Comparison of ENCODE assay signal across 8 mouse cellular contexts in genomic region chr13:97598507-97599431, GRCm38 (mm10).
DNase-seq lines count a peak whose midpoint lies in the region; ATAC-seq and TF ChIP-seq lines count a peak whose summit lies in the region.

No protein-coding gene starts in this region.

- H3K36me3 ChIP-seq in heart, embryonic 12.5 days: no peaks in the 10 kb centered on the region
- no peaks in the 10 kb centered on the region for H3K36me3 ChIP-seq in limb, embryonic 14.5 days (ENCODE audit: control insufficient read depth, insufficient read depth, low read length)

- no peaks in the 10 kb centered on the region for H3K27me3 ChIP-seq in heart, embryonic 12.5 days (replicated peaks)
- H3K27me3 ChIP-seq in limb, embryonic 14.5 days (ENCODE audit: control insufficient read depth, insufficient read depth, low read length): no peaks in the 10 kb centered on the region

- H3K4me2 ChIP-seq in heart, embryonic 12.5 days: no peak overlapping the region
- no peak overlapping the region for H3K4me2 ChIP-seq in limb, embryonic 14.5 days (replicated peaks; ENCODE audit: low read depth, low read length, severe bottlenecking)

- no peak overlapping the region for H3K27ac ChIP-seq in heart, embryonic 12.5 days (ENCODE audit: poor library complexity, severe bottlenecking)
- H3K27ac ChIP-seq in limb, embryonic 14.5 days (replicated peaks; ENCODE audit: low read depth, low read length): no peak overlapping the region

- no peak for ATAC-seq in heart, embryonic 12.5 days (ENCODE audit: insufficient number of reproducible peaks, low FRiP score)
- 0 out of 2 replicates have a peak, but pooled peaks have one; percentile 42 for ATAC-seq in limb, embryonic 14.5 days (ENCODE audit: low FRiP score, low read depth)

- TF ChIP-seq POLR2A in limb, embryonic 14.5 days (IDR thresholded peaks at IDR 0.05; ENCODE audit: borderline replicate concordance, extremely low read depth, insufficient read depth, insufficient read length): no peak

- H3K9ac ChIP-seq in heart, embryonic 12.5 days: no peak overlapping the region
- H3K9ac ChIP-seq in limb, embryonic 14.5 days (ENCODE audit: low read depth, low read length, severe bottlenecking): no peak overlapping the region

- peaks cover 13% of the 10 kb centered on the region for H3K4me1 ChIP-seq in heart, embryonic 12.5 days (replicated peaks)
- peaks cover 21% of the 10 kb centered on the region for H3K4me1 ChIP-seq in limb, embryonic 14.5 days (ENCODE audit: control insufficient read depth, insufficient read depth, low read length)

- peaks cover 6% of the 10 kb centered on the region for H3K9me3 ChIP-seq in heart, embryonic 12.5 days (replicated peaks)
- H3K9me3 ChIP-seq in limb, embryonic 14.5 days (ENCODE audit: control insufficient read depth, low read length): peaks cover 4% of the 10 kb centered on the region; the same call in 1 of the 2 replicates

- no peak overlapping the region for H3K4me3 ChIP-seq in heart, embryonic 12.5 days
- no peak overlapping the region for H3K4me3 ChIP-seq in limb, embryonic 14.5 days (replicated peaks; ENCODE audit: low read length)

- WGBS in heart, embryonic 12.5 days: 73% methylated on average over 15 of the region's 15 CpGs
- WGBS in limb, embryonic 14.5 days: 38% methylated on average over 15 of the region's 15 CpGs

- DNase-seq in heart, adult 11 months: peak; percentile 97
- peak; percentile 28 for DNase-seq in NIH3T3 (ENCODE audit: low read depth)
- peak; percentile 29 for DNase-seq in heart, postnatal 4 days
- peak; percentile 42 for DNase-seq in limb, embryonic 14.5 days (ENCODE audit: low spot score)
- DNase-seq in cerebellum, postnatal 14 days: no peak
- no peak for DNase-seq in right cerebral cortex, adult 2 months (ENCODE audit: low spot score in 2 of 2)
- DNase-seq in layer of hippocampus, postnatal 25 days (ENCODE audit: extremely low spot score in 1 of 2, low spot score in 1 of 2): no peak

Comparison
In these comparisons a context has a peak if more than half of its experiments do, and no peak if none do; other contexts are left out.
1. DNase-seq: peak in heart, adult 11 months (single experiment), NIH3T3 (single experiment), heart, postnatal 4 days (single experiment) and limb, embryonic 14.5 days (single experiment); none in cerebellum, postnatal 14 days (0 of 2), right cerebral cortex, adult 2 months (0 of 2) and layer of hippocampus, postnatal 25 days (0 of 2).